Mouse (Mus musculus) CD4-positive, CD25-positive, alpha-beta regulatory T cell, adult 2 months (primary cell): ENCODE results near the gene Nkap.
"Not testable (repeated sequence)": the region's sequence is repeated elsewhere in the genome, so short reads cannot be mapped to it uniquely, and the experiment has no call there.

Experiments
- DNase-seq: peaks from one replicate; pipeline ENCODE4 v3.0.0-alpha.2; 2012; ENCODE audit warnings: low read depth, low spot score

Gene Nkap

DNA sequence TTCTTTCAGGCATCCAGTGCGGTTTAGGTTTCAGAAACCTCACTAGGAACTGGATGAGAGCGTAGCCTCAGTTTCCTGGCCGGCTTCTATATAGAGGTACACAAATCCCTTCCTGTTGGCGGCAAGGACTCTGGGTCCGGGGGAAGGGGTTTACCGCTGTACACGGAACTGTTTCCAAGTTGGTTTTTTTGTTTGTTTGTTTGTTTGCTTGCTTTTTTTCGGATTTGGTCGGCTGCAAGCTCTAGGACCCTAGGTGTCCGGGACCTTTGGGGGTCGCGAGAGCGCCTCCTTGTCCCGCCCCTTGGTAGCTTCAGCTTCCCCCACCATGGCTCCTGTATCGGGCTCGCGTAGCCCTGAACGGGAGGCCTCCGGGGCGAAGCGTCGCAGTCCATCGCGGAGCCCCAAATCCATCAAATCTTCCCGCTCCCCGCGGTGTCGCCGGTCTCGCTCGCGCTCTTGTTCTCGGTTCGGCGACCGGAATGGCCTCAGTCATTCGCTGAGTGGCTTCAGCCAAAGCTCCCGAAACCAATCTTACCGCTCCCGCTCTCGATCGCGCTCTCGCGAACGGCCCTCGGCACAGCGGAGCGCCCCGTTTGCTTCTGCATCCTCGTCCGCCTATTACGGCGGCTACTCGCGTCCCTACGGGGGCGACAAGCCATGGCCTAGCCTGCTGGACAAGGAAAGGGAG, at the start of gene Nkap:
Nkap (plus strand) TSS at position 125 of the 688 bp plus-strand sequence.
- DNase-seq: peak; percentile 87

DNA sequence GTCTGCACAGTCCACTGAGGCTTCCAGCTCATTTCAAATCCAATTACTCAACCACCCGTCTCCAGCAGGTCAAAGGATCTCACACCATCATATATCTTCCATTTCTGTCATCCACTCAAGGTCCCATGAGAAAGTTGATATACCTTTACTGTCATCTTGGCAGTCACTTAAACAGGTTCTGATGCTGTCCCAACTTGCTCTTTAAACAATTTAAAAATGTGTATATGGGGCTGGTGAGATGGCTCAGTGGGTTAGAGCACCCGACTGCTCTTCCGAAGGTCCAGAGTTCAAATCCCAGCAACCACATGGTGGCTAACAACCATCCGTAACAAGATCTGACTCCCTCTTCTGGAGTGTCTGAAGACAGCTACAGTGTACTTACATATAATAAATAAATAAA, 46.2 kb upstream of the Nkap start:
- not testable (repeated sequence) for DNase-seq

DNA sequence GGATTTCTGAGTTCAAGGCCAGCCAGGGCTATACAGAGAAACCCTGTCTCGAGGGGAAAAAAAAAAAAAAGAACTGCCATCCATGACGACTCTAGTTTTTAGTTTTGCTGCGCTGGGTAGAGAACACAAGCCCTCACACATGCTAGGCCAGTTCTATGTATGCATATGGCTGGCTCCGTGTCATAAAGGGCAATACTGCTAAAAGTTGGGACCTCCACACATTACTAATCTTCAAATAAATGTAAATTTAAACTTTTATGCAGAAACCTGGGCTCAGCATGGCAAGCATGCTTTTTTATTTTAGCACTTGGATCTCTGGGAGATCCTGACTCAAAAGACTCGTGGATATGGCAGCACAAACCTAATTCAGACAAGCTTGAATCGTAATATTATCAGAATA, 45.4 kb upstream of the Nkap start:
- no peak for DNase-seq

GRCm38 (mm10) chrX:37084318-37084926, 42.2 kb upstream of the Nkap start:
- DNase-seq: peak; percentile 47

- peak; percentile 93 for DNase-seq
Observed at GRCm38 (mm10) chrX:37084927-37085660, 41.5 kb upstream of the Nkap start, which contains the start of gene Rpl39. TSS of gene Rpl39 (minus strand) at chrX:37085402.

- no peak for DNase-seq
Observed at GRCm38 (mm10) chrX:37085665-37086064, 40.9 kb upstream of the Nkap start.

DNA sequence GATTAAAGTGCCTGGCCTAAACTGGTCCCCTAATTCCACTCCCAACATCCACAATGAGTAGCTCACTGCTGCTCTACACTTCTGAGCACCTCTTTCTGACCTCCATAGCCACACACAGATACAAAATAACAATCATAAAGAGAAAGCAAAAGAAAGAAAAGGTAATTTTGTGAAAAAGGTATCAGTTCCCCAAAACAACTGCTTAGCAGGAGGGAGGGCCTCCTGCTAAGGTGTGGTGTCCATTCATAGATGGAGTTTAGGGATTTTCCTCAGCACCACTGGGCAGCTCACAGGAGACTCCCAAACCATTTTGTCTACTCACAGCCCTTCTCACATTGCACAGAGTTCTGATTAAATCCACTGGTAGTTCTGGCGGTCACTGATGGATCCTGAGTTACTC, 37.8 kb upstream of the Nkap start:
- DNase-seq: no peak

- DNase-seq: peak; percentile 56
Observed at GRCm38 (mm10) chrX:37091457-37091856, 35.1 kb upstream of the Nkap start.

- no peak for DNase-seq
Observed at GRCm38 (mm10) chrX:37095106-37095768, 31.4 kb upstream of the Nkap start.

- no peak for DNase-seq
Observed at GRCm38 (mm10) chrX:37098681-37099080, 27.9 kb upstream of the Nkap start.

DNA sequence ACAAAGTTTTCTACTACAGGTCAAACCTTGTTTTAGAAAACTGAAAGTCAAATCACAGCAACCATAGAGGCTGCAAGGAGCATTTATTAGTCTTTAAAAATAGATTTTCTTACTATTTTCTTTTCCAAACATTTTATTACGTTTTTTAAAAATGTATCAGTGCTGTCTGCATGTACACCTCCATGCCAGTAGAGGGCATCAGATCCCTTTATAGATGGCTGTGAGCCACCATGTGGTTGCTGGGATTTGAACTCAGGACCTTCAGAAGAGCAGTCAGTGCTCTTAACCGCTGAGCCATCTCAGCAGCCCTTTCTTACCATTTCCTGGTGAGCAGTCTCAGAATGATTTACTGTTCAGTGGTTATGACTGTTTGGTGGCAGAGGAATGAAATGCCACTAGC, 22.8 kb upstream of the Nkap start:
- DNase-seq: peak; percentile 27

DNA sequence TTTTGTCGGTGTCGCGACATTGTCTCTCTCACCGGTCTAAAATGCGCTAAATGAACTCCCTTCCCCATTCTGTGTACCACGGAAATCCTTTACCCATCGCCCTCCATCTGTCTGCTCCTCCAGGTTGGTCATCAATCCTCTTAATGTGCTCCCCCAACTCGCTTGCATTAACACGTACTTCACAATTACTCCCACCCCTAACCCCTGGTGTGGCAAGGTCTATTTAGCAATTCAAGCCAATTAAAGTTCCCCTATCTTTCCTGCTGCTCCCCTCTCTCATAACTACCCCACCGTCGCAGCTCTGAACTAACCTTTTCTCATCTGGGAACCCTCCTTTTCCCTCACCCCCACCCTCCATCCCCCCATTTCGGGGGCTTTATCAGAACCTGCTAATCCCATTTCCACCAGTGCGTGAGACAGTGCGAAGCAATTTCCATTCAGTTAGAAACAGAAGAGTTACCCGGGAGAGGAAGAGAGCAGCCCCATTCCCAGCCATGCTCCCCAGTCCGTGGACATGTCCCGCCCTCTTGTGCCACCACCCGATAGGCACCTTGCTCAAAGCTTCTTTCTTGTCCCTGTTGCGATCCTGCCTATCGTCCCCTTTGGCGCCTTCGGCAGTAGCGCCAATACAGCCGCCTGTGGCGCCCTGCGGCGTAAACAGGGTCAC, 16.9 kb upstream of the Nkap start:
- no peak for DNase-seq

DNA sequence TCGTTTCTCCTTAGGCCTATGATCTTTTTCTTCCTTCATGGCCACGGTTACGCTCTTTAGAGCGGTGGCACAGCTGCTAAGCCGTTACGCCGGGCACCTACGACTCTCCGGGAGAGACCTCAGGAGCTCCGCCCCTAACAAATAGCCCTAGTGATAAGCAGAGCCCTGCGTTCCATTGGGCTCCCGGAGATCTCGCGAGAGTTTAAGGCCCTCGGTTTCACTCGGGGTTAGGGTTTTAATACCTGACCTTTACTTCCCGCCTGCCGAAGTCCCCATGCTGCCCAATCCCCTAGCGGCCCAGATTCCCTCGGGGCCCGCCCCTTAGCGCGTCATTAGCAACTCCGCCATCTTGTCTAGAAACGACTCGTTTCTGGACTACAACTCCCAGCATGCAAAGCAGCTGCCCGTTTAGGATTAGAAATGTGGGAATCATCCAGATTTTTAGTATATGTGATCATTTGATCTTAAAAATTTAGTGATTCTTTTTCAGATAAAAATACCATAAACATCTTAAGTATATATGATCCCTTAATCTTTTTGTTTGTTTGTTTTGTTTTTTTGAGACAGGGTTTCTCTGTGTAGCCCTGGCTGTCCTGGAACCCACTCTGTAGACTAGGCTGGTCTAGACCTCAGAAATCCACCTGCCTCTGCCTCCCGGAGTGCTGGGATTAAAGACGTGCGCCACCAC, 16.3 kb upstream of the Nkap start, which contains the start of gene Upf3b:
Upf3b (minus strand) TSS at position 130 of the 688 bp plus-strand sequence.
- peak; percentile 96 for DNase-seq

GRCm38 (mm10) chrX:37110881-37111193, 15.8 kb upstream of the Nkap start:
- no peak for DNase-seq

DNA sequence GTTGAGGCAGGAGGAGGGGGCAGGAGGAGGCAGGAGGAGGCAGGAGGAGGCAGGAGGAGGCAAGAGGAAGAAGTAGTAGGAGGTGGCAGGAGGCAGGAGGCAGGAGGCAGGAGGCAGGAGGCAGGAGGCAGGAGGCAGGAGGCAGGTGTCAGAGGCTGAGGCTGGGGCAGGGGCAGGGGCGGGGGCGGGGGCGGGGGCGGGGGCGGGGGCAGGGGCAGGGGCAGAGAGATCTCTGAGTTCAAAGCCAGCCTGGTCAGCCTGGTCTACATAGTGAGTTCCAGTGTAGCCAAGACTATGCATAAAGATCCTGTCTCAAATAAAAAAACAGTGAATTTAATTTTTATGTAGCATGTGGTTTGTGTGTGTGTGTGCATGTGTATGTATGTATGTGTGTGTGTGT, 9.5 kb upstream of the Nkap start:
- no peak for DNase-seq

DNA sequence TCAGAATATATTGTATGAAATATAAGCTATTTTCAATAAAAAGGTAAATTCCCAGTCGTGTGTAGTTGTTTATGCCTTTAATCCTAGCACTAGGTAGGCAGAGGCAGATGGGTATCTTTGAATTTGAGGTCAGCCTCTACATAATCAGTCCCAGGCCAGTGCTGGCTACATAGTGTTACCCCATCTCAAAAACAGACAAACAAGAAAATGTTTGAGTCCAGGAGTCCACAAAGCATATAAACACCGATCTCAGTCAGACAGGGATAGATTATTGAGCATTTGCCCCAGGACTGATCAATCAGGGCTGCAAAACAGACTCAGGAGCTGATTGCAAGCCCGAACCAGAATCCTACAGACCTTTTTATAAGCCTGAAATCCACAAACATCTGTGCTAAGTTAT, 7.0 kb upstream of the Nkap start:
- DNase-seq: no peak

- DNase-seq: no peak
Observed at GRCm38 (mm10) chrX:37120212-37120611, 6.4 kb upstream of the Nkap start.

GRCm38 (mm10) chrX:37125511-37125910, 1.1 kb upstream of the Nkap start:
- DNase-seq: no peak

- peak; percentile 34 for DNase-seq
Observed at GRCm38 (mm10) chrX:37141732-37142131, 15.1 kb downstream of the Nkap start.

GRCm38 (mm10) chrX:37144498-37144897, 17.9 kb downstream of the Nkap start:
- not testable (repeated sequence) for DNase-seq

- peak; percentile 56 for DNase-seq
Observed at GRCm38 (mm10) chrX:37144954-37145353, 18.4 kb downstream of the Nkap start.
